9 mouse cellular contexts compared by ENCODE assay signal in the genomic region with DNA sequence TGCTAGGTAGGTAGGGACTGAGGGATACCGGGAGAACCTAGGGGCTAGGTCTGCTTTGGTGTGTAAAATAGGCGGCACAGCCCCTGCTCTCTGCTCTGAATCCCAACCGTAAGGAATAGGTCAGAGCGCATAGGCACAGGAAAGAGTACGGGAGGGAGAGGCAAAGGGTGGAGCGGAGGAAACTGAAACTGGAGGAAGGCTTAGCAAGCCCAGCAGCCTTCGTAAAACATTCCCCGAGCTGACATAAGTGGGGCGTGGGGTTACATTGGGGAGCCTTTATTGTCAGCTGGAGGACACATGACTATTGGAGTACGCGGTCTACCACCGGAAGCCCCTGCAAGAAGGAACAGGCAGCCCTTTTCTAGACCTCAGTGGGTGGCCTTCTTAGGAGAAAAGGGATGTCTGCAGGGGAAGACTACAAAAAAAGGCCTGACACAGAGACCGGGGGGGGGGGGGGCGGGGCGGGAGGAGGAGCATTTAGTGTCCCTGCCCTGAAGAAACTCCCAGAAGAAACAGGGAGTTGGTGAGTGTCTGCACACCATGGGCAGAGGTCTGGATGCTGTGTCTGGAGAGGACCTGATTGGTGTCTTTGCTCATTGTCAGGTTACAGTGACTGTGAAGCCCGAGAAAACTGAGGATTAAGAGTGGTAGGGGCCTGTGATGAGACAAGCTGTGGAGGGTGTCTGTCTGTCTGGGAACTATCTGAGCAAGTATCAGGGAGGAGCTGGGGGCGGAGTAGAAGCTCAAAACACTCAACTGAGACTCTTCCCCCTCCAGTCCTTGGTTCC. TPM values are rescaled to one million over a fixed set of nuclear protein-coding genes. Genes with fewer than 3 reads are reported as not detected.
DNase-seq lines count a peak whose midpoint lies in the region; ATAC-seq lines count a peak whose summit lies in the region.
"Had no signal": no experiment of that assay in that cellular context is flagged by ENCODE, and none has a peak within 500 bp of the region (broad histone marks: within the 10 kb centered on the region; RNA-seq: fewer than 3 reads in every experiment).

No protein-coding gene starts in this region.

- H3K4me2 ChIP-seq in hindbrain, embryonic 13.5 days: peak overlapping the region; percentile 61

- no peaks in the 10 kb centered on the region for H3K27me3 ChIP-seq in hindbrain, embryonic 13.5 days
- H3K27me3 ChIP-seq in megakaryocyte, embryonic 14.5 days (replicated peaks): no peaks in the 10 kb centered on the region

- intact Hi-C loops in left cerebral cortex, postnatal 25 days (cut with DNase I): no loop called here

- ATAC-seq in activated CD4-positive, CD25-positive, alpha-beta regulatory T cell, adult 4 months: peak; percentile 92
- peak; percentile 75 for ATAC-seq in hindbrain, embryonic 13.5 days (ENCODE audit: low FRiP score)

- peak overlapping the region; percentile 60 for H3K9ac ChIP-seq in hindbrain, embryonic 13.5 days

- WGBS in hindbrain, embryonic 13.5 days: 6% methylated on average over 14 of the region's 17 CpGs

- no peaks in the 10 kb centered on the region for H3K9me3 ChIP-seq in hindbrain, embryonic 13.5 days
- H3K9me3 ChIP-seq in megakaryocyte, embryonic 14.5 days: peaks cover 10% of the 10 kb centered on the region

- H3K4me1 ChIP-seq in hindbrain, embryonic 13.5 days (replicated peaks): peaks cover 4% of the 10 kb centered on the region
- peaks cover 48% of the 10 kb centered on the region for H3K4me1 ChIP-seq in megakaryocyte, embryonic 14.5 days

- no peaks in the 10 kb centered on the region for H3K36me3 ChIP-seq in hindbrain, embryonic 13.5 days
- H3K36me3 ChIP-seq in megakaryocyte, embryonic 14.5 days (replicated peaks; ENCODE audit: low read length): peaks cover 20% of the 10 kb centered on the region

- peak; percentile 41 for DNase-seq in cerebellum, adult 9-10 months
- DNase-seq in frontal cortex, postnatal 36 days (ENCODE audit: low spot score in 2 of 2): peak; percentile 1 to 17
- peak; percentile 3 to 25 for DNase-seq in left cerebral cortex, postnatal 25 days (ENCODE audit: low spot score in 2 of 2)
- peak; percentile 10 for DNase-seq in right cerebral cortex, postnatal 14 days
- DNase-seq in spleen, postnatal 4 days (ENCODE audit: low spot score in 2 of 2): no peak

- peak overlapping the region; percentile 36 for H3K4me3 ChIP-seq in hindbrain, embryonic 13.5 days
- peak overlapping the region; percentile 92 for H3K4me3 ChIP-seq in megakaryocyte, embryonic 14.5 days (replicated peaks)

- H3K27ac ChIP-seq in hindbrain, embryonic 13.5 days: peak overlapping the region; percentile 45

RNA-seq across cellular contexts. Expression of a gene that starts 0.8 kb away (rescaled TPM):
- not detected for polyA plus RNA-seq in activated CD4-positive, CD25-positive, alpha-beta regulatory T cell, adult 4 months (2017; shearing (Covaris generic))
- 0.45 and 0.53 TPM in 2 replicates for polyA plus RNA-seq in hindbrain, embryonic 13.5 days (2015; fragmentation: Nextera tagmentation; extraction: Ambion mirVana)
- total RNA-seq in left cerebral cortex, postnatal 25 days (2021): 1 to 10 TPM; 1.8 to 2.1 TPM
- polyA plus RNA-seq in megakaryocyte, embryonic 14.5 days (2012; ENCODE audit: insufficient read depth, low replicate concordance): 0.79 TPM in 1 of 2 replicates, not detected in the other

RNA-seq across cellular contexts. Expression of a gene that starts 19.2 kb away (rescaled TPM):
- not detected for polyA plus RNA-seq in activated CD4-positive, CD25-positive, alpha-beta regulatory T cell, adult 4 months (2017; shearing (Covaris generic))
- not detected in 2 replicates for polyA plus RNA-seq in hindbrain, embryonic 13.5 days (2015; fragmentation: Nextera tagmentation; extraction: Ambion mirVana)
- not detected for total RNA-seq in left cerebral cortex, postnatal 25 days (2021)
- polyA plus RNA-seq in megakaryocyte, embryonic 14.5 days (2012; ENCODE audit: insufficient read depth, low replicate concordance): not detected in 2 replicates
- total RNA-seq: left cerebral cortex, adult 18-20 months had no signal

RNA-seq across cellular contexts. Expression of a gene that starts 30.6 kb away (rescaled TPM):
- polyA plus RNA-seq in activated CD4-positive, CD25-positive, alpha-beta regulatory T cell, adult 4 months (2017; shearing (Covaris generic)): 100 to 1,000 TPM; 275 to 290 TPM
- 13.7 TPM in 2 replicates for polyA plus RNA-seq in hindbrain, embryonic 13.5 days (2015; fragmentation: Nextera tagmentation; extraction: Ambion mirVana)
- total RNA-seq in left cerebral cortex, postnatal 25 days (2021): 10 to 100 TPM; 23.2 to 26.3 TPM
- 14.1 TPM in 1 of 2 replicates, not detected in the other for polyA plus RNA-seq in megakaryocyte, embryonic 14.5 days (2012; ENCODE audit: insufficient read depth, low replicate concordance)

RNA-seq across cellular contexts. Expression of a gene that starts 42.3 kb away (rescaled TPM):
- polyA plus RNA-seq in activated CD4-positive, CD25-positive, alpha-beta regulatory T cell, adult 4 months (2017; shearing (Covaris generic)): not detected
- polyA plus RNA-seq in hindbrain, embryonic 13.5 days (2015; fragmentation: Nextera tagmentation; extraction: Ambion mirVana): not detected in 2 replicates
- total RNA-seq in left cerebral cortex, postnatal 25 days (2021): not detected
- polyA plus RNA-seq in megakaryocyte, embryonic 14.5 days (2012; ENCODE audit: insufficient read depth, low replicate concordance): not detected in 2 replicates
- total RNA-seq: left cerebral cortex, adult 18-20 months had no signal

Comparison
In these comparisons a context has a peak if more than half of its experiments do, and no peak if none do; other contexts are left out.
1. DNase-seq: peak in cerebellum, adult 9-10 months (single experiment), frontal cortex, postnatal 36 days (2 of 2), left cerebral cortex, postnatal 25 days (2 of 2) and right cerebral cortex, postnatal 14 days (single experiment); none in spleen, postnatal 4 days (0 of 2).
2. RNA of a gene that starts 30.6 kb away (polyA plus RNA-seq): 275 to 290 TPM in activated CD4-positive, CD25-positive, alpha-beta regulatory T cell, adult 4 months; 14.1 TPM in megakaryocyte, embryonic 14.5 days and 13.7 TPM in hindbrain, embryonic 13.5 days; every median in the first group is over 10 times any median in the second.